Mouse (Mus musculus) erythroblast, adult 5-6 weeks (primary cell): ENCODE results near the gene Nrip2. TPM values are rescaled to one million over a fixed set of nuclear protein-coding genes. Genes with fewer than 3 reads are reported as not detected.
"Not testable (repeated sequence)": the region's sequence is repeated elsewhere in the genome, so short reads cannot be mapped to it uniquely, and the experiment has no call there.

ENCODE experiments used
- ATAC-seq: replicated peaks from 2 replicates; pipeline ENCODE4 v1.8.0; 2016; ENCODE audit warnings: moderate number of reproducible peaks, mild to moderate bottlenecking, moderate TSS enrichment, inconsistent platforms; ENCODE audit not compliant: poor library complexity, low FRiP score, severe bottlenecking
- total RNA-seq, 2 experiments: library from RNA; stranded (forward) in 1 of 2; stranded (reverse) in 1 of 2; fragments of 150-400 nt in 1 of 2; fragments of 200-764, 138-1000 nt in 1 of 2; gene quantifications; 2 replicates each; pipeline versions ENCODE4 v1.2.3 to v1.2.4; 2015 to 2017; ENCODE audit warnings: low replicate concordance in 2 of 2

Gene Nrip2
- total RNA-seq (2015; ENCODE audit: low replicate concordance) (not detected in 2 replicates), total RNA-seq (2017; ENCODE audit: low replicate concordance) (not detected in 2 replicates)

DNA sequence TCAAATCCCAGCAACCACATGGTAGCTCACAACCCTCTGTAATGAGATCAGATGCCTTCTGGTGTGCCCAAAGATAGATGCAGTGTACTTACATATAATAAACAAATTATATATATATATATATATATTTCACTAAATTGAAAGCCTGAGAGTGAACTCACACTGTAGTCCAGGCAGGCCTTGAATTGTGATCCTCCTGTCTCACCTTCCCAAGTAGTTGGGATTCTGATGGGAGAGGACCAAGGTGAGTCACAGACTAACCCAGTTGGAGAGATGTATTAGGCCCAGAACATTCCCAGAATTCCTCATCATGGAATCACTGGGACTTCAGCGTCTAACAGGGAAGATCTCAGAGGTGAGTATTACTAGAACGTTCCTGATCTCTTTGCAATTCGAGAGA, at the start of gene Nrip2:
TSS of gene Nrip2 (plus strand) at position 301 of the 400 bp plus-strand sequence.
- no peak for ATAC-seq

- no peak for ATAC-seq
These were observed 49.4 kb upstream of the Nrip2 start for GRCm38 (mm10) chr6:128349711-128350110.

DNA sequence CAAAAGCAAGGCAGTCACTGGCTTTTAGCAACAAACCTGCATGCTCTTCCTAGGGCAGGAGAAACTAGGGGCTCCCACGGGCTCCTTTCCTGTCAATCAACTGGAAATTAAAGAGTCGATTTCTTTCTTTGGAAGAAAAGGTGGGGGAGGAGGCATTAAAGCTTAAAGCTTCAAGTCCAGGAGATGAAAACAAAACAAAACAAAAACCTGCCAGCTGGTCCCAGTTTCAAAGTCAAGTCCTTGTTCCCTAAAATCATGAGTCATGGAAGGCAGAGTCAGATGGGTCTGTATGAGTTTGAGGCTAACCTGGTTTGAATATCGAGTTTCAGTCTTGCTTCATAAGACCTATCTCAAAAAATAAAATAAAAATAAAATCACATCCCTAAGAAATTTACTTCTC, 45.0 kb upstream of the Nrip2 start:
- no peak for ATAC-seq

GRCm38 (mm10) chr6:128355201-128355681, 43.9 kb upstream of the Nrip2 start:
- no peak for ATAC-seq

DNA sequence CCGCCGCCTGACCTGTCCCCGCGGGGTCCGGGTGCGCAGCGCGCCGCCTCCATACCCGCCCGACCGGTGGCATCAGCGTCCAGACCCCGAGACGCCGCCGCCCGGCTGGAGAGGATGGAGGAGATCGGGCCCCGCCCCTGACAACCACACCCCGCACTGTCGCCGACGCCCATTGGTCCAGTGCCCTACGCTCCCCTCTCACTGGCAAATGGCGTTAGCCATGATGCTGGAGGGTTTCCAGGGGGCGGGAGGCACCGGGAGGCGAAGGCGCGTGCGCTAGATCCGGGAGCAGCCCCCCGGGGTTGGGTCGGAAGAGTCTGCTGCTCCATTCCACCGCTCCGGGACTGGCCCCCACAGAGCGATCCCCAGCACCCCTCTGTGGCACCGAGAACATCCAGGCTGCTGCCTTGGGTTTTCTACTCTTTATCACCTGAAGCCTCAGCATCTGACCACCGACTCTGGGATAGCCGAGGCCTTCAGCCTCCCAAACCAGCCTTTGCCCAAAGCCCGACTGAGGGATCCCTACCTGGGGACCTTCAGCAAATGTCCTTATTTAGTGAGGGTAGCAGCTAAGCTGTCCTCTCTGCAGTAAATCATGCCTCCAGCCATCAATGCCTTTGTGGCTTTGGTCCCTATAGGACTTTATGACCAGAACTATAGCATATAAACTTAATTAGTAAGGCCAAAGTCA, 43.2 kb upstream of the Nrip2 start, which contains the start of gene Tulp3:
TSS of gene Tulp3 (minus strand) at position 126 of the 691 bp plus-strand sequence.
- ATAC-seq, result peak; percentile 99

DNA sequence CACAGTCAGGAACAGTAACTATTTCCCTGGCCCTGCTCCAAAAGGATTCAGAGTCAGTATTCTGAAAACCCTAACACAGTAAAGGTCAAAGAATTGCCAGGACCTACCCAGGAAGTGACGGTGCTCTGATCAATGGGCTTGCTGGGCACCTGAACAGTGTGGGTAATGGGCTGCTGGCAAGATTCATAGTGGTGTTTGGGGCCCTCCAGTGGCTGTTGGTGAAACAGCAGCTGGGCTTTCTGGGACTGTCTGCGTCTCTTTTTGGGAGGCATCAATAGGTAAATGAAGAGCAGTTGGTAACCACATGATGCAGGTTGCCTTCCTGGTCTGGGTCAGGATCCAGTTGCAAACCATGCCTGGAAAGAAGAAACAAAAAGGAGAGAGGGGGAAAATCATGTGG, 40.1 kb upstream of the Nrip2 start:
- no peak for ATAC-seq

- ATAC-seq, result peak; percentile 31; the same call in 1 of the 2 replicates
These were observed 37.2 kb upstream of the Nrip2 start for GRCm38 (mm10) chr6:128361901-128362300.

DNA sequence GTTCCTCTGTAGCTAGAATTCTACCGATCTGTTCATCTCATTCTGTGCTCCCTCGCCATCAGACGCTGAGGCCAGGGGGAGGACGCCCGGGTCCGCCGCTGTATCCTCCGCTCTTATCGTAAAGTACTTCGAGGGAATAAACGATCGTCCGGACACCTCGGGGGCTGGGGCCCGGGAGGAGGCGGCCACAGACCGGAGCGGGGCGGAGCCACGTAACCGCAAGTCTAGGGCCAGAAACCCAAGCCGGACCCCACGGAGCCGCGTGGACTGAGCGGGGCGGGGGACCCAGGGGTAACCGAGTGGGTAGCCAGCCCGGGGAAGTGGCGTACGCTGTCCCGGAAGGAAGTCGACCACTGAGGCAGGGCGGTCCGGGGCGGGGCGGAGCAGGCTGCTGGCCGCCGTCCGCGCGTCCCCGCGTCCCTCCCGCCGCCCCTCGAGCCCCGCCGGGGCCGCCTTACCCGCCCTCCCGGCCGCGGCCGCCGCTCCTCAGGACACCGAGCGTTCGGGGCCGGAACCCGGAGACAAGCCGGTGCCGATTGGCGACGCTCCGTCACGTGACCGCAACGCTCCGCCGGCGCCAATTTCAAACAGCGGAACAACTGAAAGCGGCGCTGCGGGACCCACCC, 36.6 kb upstream of the Nrip2 start, which contains the start of the genes Rhno1 and Foxm1:
TSS of gene Rhno1 (minus strand) at position 531 of the 626 bp plus-strand sequence.
TSS of gene Foxm1 (plus strand) at position 587 of the 626 bp plus-strand sequence.
- peak; percentile 81 for ATAC-seq

- 0 out of 2 replicates have a peak, but pooled peaks have one; percentile 14 for ATAC-seq
These were observed 35.9 kb upstream of the Nrip2 start for GRCm38 (mm10) chr6:128363007-128363825.

DNA sequence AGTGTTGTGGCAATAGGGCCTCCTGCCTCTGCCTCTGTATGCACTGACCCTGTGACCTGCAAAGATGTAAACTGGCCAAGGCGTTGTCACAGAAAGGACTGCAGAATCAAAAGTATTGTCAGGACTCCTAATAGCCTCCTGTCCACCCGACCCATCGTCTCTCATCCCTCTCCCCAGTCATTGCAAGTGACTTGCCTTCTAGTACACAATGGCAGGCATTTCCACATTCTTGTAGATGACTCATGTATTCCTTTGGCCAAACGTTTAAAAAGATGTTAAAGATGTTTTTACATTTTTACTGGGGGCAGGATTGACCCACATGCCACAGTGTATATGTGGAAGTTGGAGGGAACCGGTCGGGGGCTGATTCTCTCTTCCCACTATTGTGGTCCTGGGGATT, 34.4 kb upstream of the Nrip2 start:
- ATAC-seq, result no peak

DNA sequence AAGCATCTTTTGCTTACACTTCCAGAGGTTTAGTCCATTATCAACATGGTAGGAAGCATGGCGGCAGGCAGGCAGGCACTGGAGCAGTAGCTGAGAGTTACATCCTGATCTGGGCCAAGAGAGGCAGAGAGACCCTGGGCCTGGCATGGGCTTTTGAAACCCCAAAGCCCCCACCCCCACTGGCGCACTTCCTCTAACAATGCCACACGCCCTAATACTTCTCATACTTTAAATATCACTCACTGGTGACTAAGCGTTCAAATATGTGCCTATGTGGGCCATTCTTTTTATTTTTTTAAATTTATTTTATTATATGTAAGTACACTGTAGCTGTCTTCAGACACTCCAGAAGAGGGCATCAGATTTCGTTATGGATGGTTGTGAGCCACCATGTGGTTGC, 32.6 kb upstream of the Nrip2 start:
- ATAC-seq, result no peak

- ATAC-seq, result no peak
These were observed 29.1 kb upstream of the Nrip2 start for GRCm38 (mm10) chr6:128370040-128370439.

DNA sequence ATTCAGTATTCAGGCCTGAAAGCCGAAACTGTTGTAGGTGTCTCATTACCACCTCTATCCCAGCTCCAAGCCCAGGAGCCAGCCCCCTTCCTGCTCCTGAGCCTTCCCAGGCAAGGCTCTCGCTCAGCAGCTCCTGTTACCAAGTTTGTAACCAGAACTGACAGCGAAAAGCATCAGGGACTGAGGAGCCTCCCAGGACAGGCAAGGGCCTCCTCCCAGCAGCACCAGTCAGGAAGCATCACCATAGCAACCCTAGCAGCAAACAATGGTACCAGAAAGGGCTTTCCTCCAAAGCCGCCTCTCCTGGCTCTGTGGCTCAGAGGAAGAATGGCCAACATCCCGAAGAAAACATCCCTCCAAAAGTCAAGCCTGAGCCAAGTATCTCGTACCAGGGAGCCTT, 23.9 kb upstream of the Nrip2 start, which contains the start of the genes Tex52 and Gm44596:
TSS of gene Tex52 (plus strand) at position 265 of the 400 bp plus-strand sequence.
TSS of gene Gm44596 (plus strand) at position 312 of the 400 bp plus-strand sequence.
- no peak for ATAC-seq

- no peak for ATAC-seq
These were observed 22.6 kb upstream of the Nrip2 start for GRCm38 (mm10) chr6:128376371-128377085.

DNA sequence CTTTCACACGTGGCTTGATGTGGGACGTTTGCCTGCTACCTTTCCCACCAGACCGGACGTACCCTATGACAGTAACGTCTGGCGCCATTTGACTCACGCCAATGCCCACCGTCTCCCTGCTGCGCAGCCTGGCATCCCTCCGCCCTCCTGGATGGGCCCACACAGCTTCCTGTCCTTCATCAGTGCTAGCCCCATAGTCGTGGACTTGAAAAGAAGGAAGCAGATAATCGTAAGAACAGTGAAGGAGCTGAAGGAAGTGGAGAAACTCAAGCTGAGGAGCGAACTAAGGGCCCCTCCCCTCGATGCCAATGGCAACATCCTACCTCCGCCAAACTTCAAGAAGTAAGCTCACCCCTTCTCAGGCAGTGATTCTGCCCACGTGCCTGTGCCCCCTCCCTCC, 19.5 kb upstream of the Nrip2 start:
- no peak for ATAC-seq

GRCm38 (mm10) chr6:128380594-128381167, 18.4 kb upstream of the Nrip2 start:
- ATAC-seq, result not testable (repeated sequence)

GRCm38 (mm10) chr6:128381254-128381653, 17.8 kb upstream of the Nrip2 start:
- no peak for ATAC-seq

- ATAC-seq, result no peak
These were observed 15.3 kb upstream of the Nrip2 start for GRCm38 (mm10) chr6:128383752-128384151.

GRCm38 (mm10) chr6:128385026-128385425, 14.1 kb upstream of the Nrip2 start:
- no peak for ATAC-seq
